Mouse (Mus musculus) olfactory bulb, adult 2 months (tissue): ENCODE measurements at regions not wholly inside any gene's neighbourhood (a gene's known extent, or its start where the extent isn't known, plus 50 kb on each side); places are given as distances from the start of the nearest gene placed in this dataset.

ENCODE experiments used
- CTCF ChIP-seq: fragments of 200-500 bp; IDR thresholded peaks from 2 replicates; pipeline ENCODE4 v1.5.1; 2012; ENCODE audit warnings: low read depth, mild to moderate bottlenecking, low read length, moderate library complexity; ENCODE audit not compliant: insufficient read depth
- POLR2A ChIP-seq: fragments of 200-500 bp; IDR thresholded peaks from 2 replicates; pipeline ENCODE4 v1.6.1; 2012; ENCODE audit warnings: mild to moderate bottlenecking, low read depth, low read length, moderate library complexity; ENCODE audit not compliant: insufficient read depth

- TF ChIP-seq CTCF, result no peak
- TF ChIP-seq POLR2A, result no peak
Observed at GRCm38 (mm10) chr4:6600766-6601367, 1638.0 kb downstream of the Car8 start.
